Mouse (Mus musculus) limb, embryonic 14.5 days (tissue): ENCODE results near the gene Prlh. TPM values are rescaled to one million over a fixed set of nuclear protein-coding genes. Genes with fewer than 3 reads are reported as not detected.
A peak's percentile ranks its signal among the peaks of the same experiment; 100 is the strongest.

ENCODE experiments used
- ATAC-seq: fragments of 200-750 bp; cut with Nextera tagmentation; 2 replicates; pipeline ENCODE4 v1.8.0; 2017; ENCODE audit warnings: low read depth, moderate number of reproducible peaks, moderate TSS enrichment; ENCODE audit not compliant: low FRiP score
- DNase-seq: peaks from one replicate; pipeline ENCODE4 v3.0.0-alpha.2; 2015; ENCODE audit warnings: low spot score
- H3K27ac ChIP-seq: fragments of 300-500 bp; sonication (generic); replicated peaks from 2 replicates; pipeline ENCODE4 v1.5.1; 2014; ENCODE audit warnings: low read depth, mild to moderate bottlenecking, low read length, moderate library complexity, mixed read lengths
- H3K27me3 ChIP-seq: fragments of 300-500 bp; sonication (generic); 2 replicates; pipeline ENCODE4 v1.6.1; 2014; ENCODE audit warnings: low read length, mixed read lengths; ENCODE audit not compliant: control insufficient read depth, insufficient read depth
- H3K36me3 ChIP-seq: fragments of 300-500 bp; sonication (generic); 2 replicates; pipeline ENCODE4 v1.6.1; 2014; ENCODE audit warnings: mild to moderate bottlenecking, low read length, moderate library complexity, mixed read lengths; ENCODE audit not compliant: control insufficient read depth, insufficient read depth
- H3K4me1 ChIP-seq: fragments of 300-500 bp; sonication (generic); 2 replicates; pipeline ENCODE4 v1.6.1; 2014; ENCODE audit warnings: antibody characterized with exemption, low read length, mixed read lengths; ENCODE audit not compliant: control insufficient read depth, insufficient read depth
- H3K4me2 ChIP-seq: fragments of 300-500 bp; sonication (generic); replicated peaks from 2 replicates; pipeline ENCODE4 v1.6.1; 2014; ENCODE audit warnings: low read depth, mild to moderate bottlenecking, low read length, moderate library complexity; ENCODE audit not compliant: severe bottlenecking
- H3K4me3 ChIP-seq: fragments of 300-500 bp; sonication (generic); replicated peaks from 2 replicates; pipeline ENCODE4 v1.5.1; 2014; ENCODE audit warnings: low read length
- H3K9ac ChIP-seq: fragments of 300-500 bp; sonication (generic); 2 replicates; pipeline ENCODE4 v1.6.1; 2014; ENCODE audit warnings: mild to moderate bottlenecking, low read depth, low read length, moderate library complexity; ENCODE audit not compliant: severe bottlenecking
- H3K9me3 ChIP-seq: fragments of 300-500 bp; sonication (generic); 2 replicates; pipeline ENCODE4 v1.6.1; 2016; ENCODE audit warnings: low read length; ENCODE audit not compliant: control insufficient read depth
- POLR2A ChIP-seq: fragments of 200-500 bp; IDR thresholded peaks from 2 replicates; pipeline ENCODE4 v1.8.0; 2012; ENCODE audit warnings: inconsistent platforms, mild to moderate bottlenecking, moderate library complexity, borderline replicate concordance; ENCODE audit not compliant: insufficient read depth, insufficient read length; ENCODE audit errors: extremely low read depth
- WGBS: fragments of 180-500 bp; shearing (Covaris S2); extraction: QIAGEN DNeasy Blood & Tissue Kit; methylation state at CpG from one replicate; pipeline ENCODE4 v1.1.7; 2014; 5-methylcytosine and 5-hydroxymethylcytosine counted together
- polyA plus RNA-seq, 2 experiments: library from polyadenylated mRNA; depleted of rRNA in 1 of 2; stranded (reverse) in 1 of 2; unstranded in 1 of 2; fragments of >200 nt; fragmentation: Nextera tagmentation in 1 of 2; extraction: Ambion mirVana in 1 of 2; gene quantifications; 2 replicates each; pipeline versions ENCODE4 v1.2.1 to v1.2.3; 2012 to 2014

Gene Prlh
- polyA plus RNA-seq, 2 experiments: not detected

DNA sequence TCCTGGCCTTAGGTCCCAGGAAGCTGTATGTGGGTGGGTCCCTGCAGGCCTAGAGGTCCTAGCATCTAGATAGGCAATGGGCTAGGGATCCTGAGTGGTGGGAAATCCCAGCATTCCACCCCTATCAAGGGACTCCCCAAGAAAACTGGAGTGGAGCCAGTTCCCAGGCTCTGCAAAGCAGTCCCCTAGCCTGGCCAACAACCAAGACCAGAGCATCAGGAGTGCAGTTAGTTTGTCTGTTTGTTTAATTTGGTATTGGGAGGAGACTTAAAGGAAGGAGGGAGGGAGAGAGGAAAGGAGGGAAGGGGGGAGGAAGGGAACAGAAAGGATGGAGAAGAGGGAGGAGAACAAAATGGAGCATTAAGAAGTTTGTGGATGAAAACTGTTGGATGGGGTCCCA is 43.7 kb upstream of the Prlh start:
- no peak overlapping the region for H3K9ac ChIP-seq
- no peak for TF ChIP-seq POLR2A
- H3K36me3 ChIP-seq: no peaks in the 10 kb centered on the region
- H3K27me3 ChIP-seq: no peaks in the 10 kb centered on the region
- DNase-seq: no peak
- no peaks in the 10 kb centered on the region for H3K9me3 ChIP-seq
- H3K27ac ChIP-seq: no peak overlapping the region
- H3K4me2 ChIP-seq: no peak overlapping the region
- H3K4me3 ChIP-seq: no peak overlapping the region
- H3K4me1 ChIP-seq: peaks cover 10% of the 10 kb centered on the region
- no peak for ATAC-seq

GRCm38 (mm10) chr1:90909631-90910152 is 43.2 kb upstream of the Prlh start:
- Histone ChIP-seq H3K4me1 (peaks cover 9% of the 10 kb centered on the region), H3K4me3 (no peak overlapping the region), H3K9me3 (no peaks in the 10 kb centered on the region), H3K4me2 (no peak overlapping the region), H3K27me3 (no peaks in the 10 kb centered on the region), H3K9ac (no peak overlapping the region), H3K36me3 (no peaks in the 10 kb centered on the region), H3K27ac (no peak overlapping the region)
- TF ChIP-seq POLR2A: no peak
- no peak for ATAC-seq
- DNase-seq: no peak
- WGBS: 52% methylated on average over 17 of the region's 17 CpGs

DNA sequence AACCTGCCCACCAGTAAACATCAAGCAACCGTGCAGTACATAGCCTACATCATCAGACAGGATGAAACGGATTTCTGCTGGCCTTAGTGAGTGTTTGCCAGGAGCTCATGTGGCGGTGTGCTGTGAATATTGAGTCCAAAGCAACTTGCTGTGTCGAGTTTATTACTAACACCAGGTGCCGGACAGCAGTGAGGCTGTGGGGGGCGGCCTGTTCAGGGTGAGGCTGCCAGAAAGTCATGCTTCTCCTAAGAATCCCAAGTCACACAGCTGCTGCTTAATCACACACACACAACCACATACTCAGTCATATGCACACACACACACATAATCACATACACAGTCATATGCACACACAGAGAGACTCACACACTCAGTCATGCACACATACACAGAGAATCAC is 39.7 kb upstream of the Prlh start:
- H3K27me3 ChIP-seq: no peaks in the 10 kb centered on the region
- H3K9me3 ChIP-seq: no peaks in the 10 kb centered on the region
- no peak overlapping the region for H3K9ac ChIP-seq
- TF ChIP-seq POLR2A: no peak
- no peak overlapping the region for H3K27ac ChIP-seq
- no peak overlapping the region for H3K4me2 ChIP-seq
- no peak overlapping the region for H3K4me3 ChIP-seq
- H3K36me3 ChIP-seq: no peaks in the 10 kb centered on the region
- ATAC-seq: no peak
- H3K4me1 ChIP-seq: peaks cover 17% of the 10 kb centered on the region
- DNase-seq: no peak
- WGBS: 34% methylated on average over 6 of the region's 6 CpGs

DNA sequence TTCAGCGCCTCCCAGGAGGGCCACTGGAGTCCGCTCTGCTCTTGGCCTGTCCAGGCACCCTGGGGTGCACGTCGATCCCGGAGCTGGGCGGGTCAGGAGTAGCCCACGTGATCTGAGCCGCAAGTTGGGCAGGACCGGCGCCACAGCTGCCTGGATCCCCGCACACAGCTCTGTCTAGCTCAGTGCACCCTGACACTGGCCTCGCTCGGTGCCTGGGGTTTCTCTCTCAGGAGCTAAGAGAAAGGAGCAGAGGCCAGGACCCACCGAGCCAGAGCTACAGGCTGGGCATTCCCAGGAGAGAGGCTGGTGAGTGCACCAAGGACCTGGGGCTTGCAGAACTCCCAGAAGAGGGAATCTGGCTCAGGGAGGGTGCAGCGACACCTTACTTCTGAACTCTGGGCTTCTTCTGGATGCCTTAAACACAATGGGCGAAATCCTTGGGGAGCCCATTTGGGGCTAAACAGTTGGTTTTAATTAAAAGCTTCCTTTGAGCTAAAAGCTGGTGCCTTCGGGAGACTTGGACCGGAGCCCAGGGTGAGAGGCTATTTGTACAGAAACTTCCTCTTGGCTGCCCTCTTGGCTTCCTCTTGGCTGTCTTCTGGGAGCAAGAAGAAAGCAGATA is 37.8 kb upstream of the Prlh start, which contains the start of gene Mlph:
Gene Mlph, plus strand, starts transcription at position 138 of the 622 bp plus-strand sequence.
- TF ChIP-seq POLR2A: no peak
- Histone ChIP-seq H3K36me3 (no peaks in the 10 kb centered on the region), H3K4me2 (peak within 1 kb of the TSS; percentile 40), H3K4me3 (peak within 1 kb of the TSS; percentile 10; the same call in 1 of the 2 replicates), H3K9me3 (peaks cover 6% of the 10 kb centered on the region), H3K27ac (no peak within 1 kb of the TSS), H3K27me3 (no peaks in the 10 kb centered on the region), H3K9ac (peak within 1 kb of the TSS; percentile 28; the same call in 1 of the 2 replicates), H3K4me1 (peaks cover 10% of the 10 kb centered on the region)
- WGBS: 6% methylated on average over 18 of the region's 18 CpGs
- ATAC-seq (no peak), DNase-seq (peak; percentile 62)

DNA sequence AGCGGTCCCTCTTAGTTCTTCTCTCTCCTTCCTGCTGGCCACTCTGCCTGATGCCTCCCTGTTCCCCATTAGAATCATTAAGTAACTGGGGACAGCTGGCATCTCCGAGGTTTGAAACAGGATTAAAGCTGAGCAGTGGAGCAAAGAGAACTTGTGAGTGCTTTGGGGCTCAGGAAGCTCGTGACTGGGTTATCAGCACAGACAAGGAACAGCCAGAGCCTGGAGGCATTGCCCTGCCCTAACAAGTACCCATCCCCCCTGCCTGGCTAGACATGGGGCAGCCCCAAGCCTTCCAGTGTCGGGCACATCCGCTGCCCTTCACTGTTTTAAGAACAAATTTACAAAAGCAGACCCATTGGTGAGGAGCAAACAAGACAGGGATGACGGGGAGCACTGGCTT is 35.4 kb upstream of the Prlh start:
- H3K9ac ChIP-seq: no peak overlapping the region
- peaks cover 10% of the 10 kb centered on the region for H3K4me1 ChIP-seq
- no peaks in the 10 kb centered on the region for H3K27me3 ChIP-seq
- DNase-seq (no peak), ATAC-seq (no peak)
- WGBS: 63% methylated on average over 6 of the region's 6 CpGs
- no peak overlapping the region for H3K4me3 ChIP-seq
- peaks cover 6% of the 10 kb centered on the region for H3K9me3 ChIP-seq
- no peak overlapping the region for H3K27ac ChIP-seq
- no peak overlapping the region for H3K4me2 ChIP-seq
- H3K36me3 ChIP-seq: no peaks in the 10 kb centered on the region
- TF ChIP-seq POLR2A: no peak
